Mouse (Mus musculus) hindbrain, embryonic 12.5 days (tissue): ENCODE results near the gene Ifna9. TPM values are rescaled to one million over a fixed set of nuclear protein-coding genes. Genes with fewer than 3 reads are reported as not detected.
"Not testable (repeated sequence)": the region's sequence is repeated elsewhere in the genome, so short reads cannot be mapped to it uniquely, and the experiment has no call there.

Experiments
- ATAC-seq: fragments of 200-750 bp; cut with Nextera tagmentation; 2 replicates; pipeline ENCODE4 v1.8.0; 2017; ENCODE audit warnings: moderate TSS enrichment; ENCODE audit not compliant: low FRiP score
- H3K27ac ChIP-seq: fragments of 300-500 bp; sonication (generic); 2 replicates; pipeline ENCODE4 v1.5.1; 2016; ENCODE audit warnings: mild to moderate bottlenecking
- H3K27me3 ChIP-seq: fragments of 300-500 bp; sonication (generic); 2 replicates; pipeline ENCODE4 v1.6.1; 2016; ENCODE audit warnings: mild to moderate bottlenecking
- H3K36me3 ChIP-seq: fragments of 300-500 bp; sonication (generic); 2 replicates; pipeline ENCODE4 v1.6.1; 2016; ENCODE audit warnings: mild to moderate bottlenecking
- H3K4me1 ChIP-seq: fragments of 300-500 bp; sonication (generic); 2 replicates; pipeline ENCODE4 v1.6.1; 2016
- H3K4me2 ChIP-seq: fragments of 300-500 bp; sonication (generic); replicated peaks from 2 replicates; pipeline ENCODE4 v1.6.1; 2016; ENCODE audit warnings: mild to moderate bottlenecking
- H3K4me3 ChIP-seq: fragments of 300-500 bp; sonication (generic); 2 replicates; pipeline ENCODE4 v1.5.1; 2016; ENCODE audit warnings: mild to moderate bottlenecking
- H3K9ac ChIP-seq: fragments of 300-500 bp; sonication (generic); 2 replicates; pipeline ENCODE4 v1.6.1; 2016; ENCODE audit warnings: mild to moderate bottlenecking, moderate library complexity
- H3K9me3 ChIP-seq: fragments of 300-500 bp; sonication (generic); replicated peaks from 2 replicates; pipeline ENCODE4 v1.6.1; 2016; ENCODE audit warnings: mild to moderate bottlenecking
- WGBS: fragments of 180-500 bp; shearing (Covaris S2); methylation state at CpG from one replicate; pipeline ENCODE4 v1.1.7; 2016; 5-methylcytosine and 5-hydroxymethylcytosine counted together
- polyA plus RNA-seq: library from polyadenylated mRNA; unstranded; fragments of >200 nt; fragmentation: Nextera tagmentation; extraction: Ambion mirVana; gene quantifications from 2 replicates; pipeline ENCODE4 v1.2.1, GENCODE M21; 2016

Gene Ifna9
- polyA plus RNA-seq: not detected in 2 replicates

DNA sequence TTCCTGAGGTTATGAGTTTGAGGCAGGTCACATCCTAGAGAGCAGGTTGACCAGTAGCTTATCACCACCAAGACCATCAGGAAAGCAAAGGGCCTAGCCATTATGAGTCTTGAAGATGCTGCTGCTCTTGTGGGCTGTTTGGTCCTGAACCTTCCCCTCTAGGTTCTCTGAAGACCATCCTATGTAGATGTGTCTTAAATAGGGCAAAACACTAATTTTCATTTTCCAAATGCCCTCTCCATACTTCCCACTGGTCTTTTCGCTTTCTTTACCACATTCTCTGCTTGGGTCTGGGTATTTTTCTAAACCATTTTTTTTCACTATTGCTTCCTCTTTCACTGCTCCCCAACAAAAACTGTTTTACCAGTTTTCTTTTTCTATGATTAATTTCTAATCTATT lies at the start of gene Ifna9:
Gene Ifna9 (minus strand): TSS at position 101 of the 400 bp plus-strand sequence.
- H3K4me2 ChIP-seq: no peak within 1 kb of the TSS
- no peaks in the 10 kb centered on the region for H3K4me1 ChIP-seq
- WGBS: 94% methylated on average over 1 of the region's 1 CpGs
- no peak within 1 kb of the TSS for H3K27ac ChIP-seq
- no peak within 1 kb of the TSS for H3K4me3 ChIP-seq
- H3K36me3 ChIP-seq: no peaks in the 10 kb centered on the region
- ATAC-seq: no peak
- H3K9me3 ChIP-seq: no peaks in the 10 kb centered on the region
- H3K9ac ChIP-seq: no peak within 1 kb of the TSS
- no peaks in the 10 kb centered on the region for H3K27me3 ChIP-seq

- H3K27me3 ChIP-seq: no peaks in the 10 kb centered on the region
- ATAC-seq: peak; percentile 96
- no peaks in the 10 kb centered on the region for H3K4me1 ChIP-seq
- H3K4me2 ChIP-seq: peak overlapping the region; percentile 41
- no peak overlapping the region for H3K9ac ChIP-seq
- H3K36me3 ChIP-seq: no peaks in the 10 kb centered on the region
- 14% methylated on average over 11 of the region's 11 CpGs for WGBS
- H3K9me3 ChIP-seq: no peaks in the 10 kb centered on the region
- H3K4me3 ChIP-seq: peak overlapping the region; percentile 16; the same call in 1 of the 2 replicates
- no peak overlapping the region for H3K27ac ChIP-seq
These were observed 49.1 kb upstream of the Ifna9 start for GRCm38 (mm10) chr4:88641077-88641831.

GRCm38 (mm10) chr4:88640704-88641076 lies 48.5 kb upstream of the Ifna9 start:
- WGBS: 67% methylated on average over 8 of the region's 8 CpGs
- no peak overlapping the region for H3K9ac ChIP-seq
- H3K4me3 ChIP-seq: peak overlapping the region; percentile 16; the same call in 1 of the 2 replicates
- no peak for ATAC-seq
- H3K9me3 ChIP-seq: no peaks in the 10 kb centered on the region
- H3K36me3 ChIP-seq: no peaks in the 10 kb centered on the region
- H3K27ac ChIP-seq: no peak overlapping the region
- no peaks in the 10 kb centered on the region for H3K4me1 ChIP-seq
- peak overlapping the region; percentile 41 for H3K4me2 ChIP-seq
- H3K27me3 ChIP-seq: no peaks in the 10 kb centered on the region

- H3K9ac ChIP-seq: no peak within 1 kb of the TSS
- H3K36me3 ChIP-seq: no peaks in the 10 kb centered on the region
- no peaks in the 10 kb centered on the region for H3K27me3 ChIP-seq
- 88% methylated on average over 4 of the region's 4 CpGs for WGBS
- H3K4me2 ChIP-seq: no peak within 1 kb of the TSS
- no peak within 1 kb of the TSS for H3K27ac ChIP-seq
- no peaks in the 10 kb centered on the region for H3K4me1 ChIP-seq
- H3K9me3 ChIP-seq: no peaks in the 10 kb centered on the region
- no peak within 1 kb of the TSS for H3K4me3 ChIP-seq
- ATAC-seq: no peak
These were observed 42.1 kb upstream of the Ifna9 start, which contains the start of gene C87499 for GRCm38 (mm10) chr4:88634311-88634710. Gene C87499, minus strand, starts transcription at chr4:88634411.

GRCm38 (mm10) chr4:88603276-88603675 lies 11.1 kb upstream of the Ifna9 start, which contains the start of gene Ifna12:
Gene Ifna12, minus strand, starts transcription at chr4:88603376.
- H3K9ac ChIP-seq: no peak within 1 kb of the TSS
- no peaks in the 10 kb centered on the region for H3K9me3 ChIP-seq
- H3K4me2 ChIP-seq: no peak within 1 kb of the TSS
- H3K36me3 ChIP-seq: no peaks in the 10 kb centered on the region
- H3K4me1 ChIP-seq: no peaks in the 10 kb centered on the region
- ATAC-seq: no peak
- no peak within 1 kb of the TSS for H3K27ac ChIP-seq
- no peaks in the 10 kb centered on the region for H3K27me3 ChIP-seq
- no peak within 1 kb of the TSS for H3K4me3 ChIP-seq

DNA sequence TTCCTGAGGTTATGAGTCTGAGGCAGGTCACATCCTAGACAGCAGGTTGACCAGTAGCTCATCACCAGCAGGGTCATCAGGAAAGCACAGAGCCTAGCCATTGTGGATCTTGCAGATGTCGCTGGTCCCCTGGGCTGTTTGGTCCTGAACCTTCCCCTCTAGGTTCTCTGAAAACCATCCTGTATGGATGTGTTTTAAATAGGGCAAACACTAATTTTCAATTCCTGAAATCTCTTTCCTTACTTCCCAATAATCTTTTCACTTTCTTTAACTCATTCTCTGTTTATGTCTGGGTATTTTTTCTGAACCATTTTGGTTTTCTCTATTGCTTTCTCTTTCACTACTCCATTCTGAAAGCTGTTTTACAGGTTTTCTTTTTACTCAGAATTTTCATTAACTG lies 20.5 kb downstream of the Ifna9 start, which contains the start of gene Ifna14:
Gene Ifna14 (minus strand): TSS at position 101 of the 400 bp plus-strand sequence.
- Histone ChIP-seq H3K4me1 (no peaks in the 10 kb centered on the region), H3K36me3 (no peaks in the 10 kb centered on the region), H3K4me3 (no peak within 1 kb of the TSS), H3K9me3 (no peaks in the 10 kb centered on the region), H3K27me3 (no peaks in the 10 kb centered on the region), H3K4me2 (no peak within 1 kb of the TSS), H3K27ac (no peak within 1 kb of the TSS), H3K9ac (no peak within 1 kb of the TSS)
- no peak for ATAC-seq
- 94% methylated on average over 1 of the region's 1 CpGs for WGBS

DNA sequence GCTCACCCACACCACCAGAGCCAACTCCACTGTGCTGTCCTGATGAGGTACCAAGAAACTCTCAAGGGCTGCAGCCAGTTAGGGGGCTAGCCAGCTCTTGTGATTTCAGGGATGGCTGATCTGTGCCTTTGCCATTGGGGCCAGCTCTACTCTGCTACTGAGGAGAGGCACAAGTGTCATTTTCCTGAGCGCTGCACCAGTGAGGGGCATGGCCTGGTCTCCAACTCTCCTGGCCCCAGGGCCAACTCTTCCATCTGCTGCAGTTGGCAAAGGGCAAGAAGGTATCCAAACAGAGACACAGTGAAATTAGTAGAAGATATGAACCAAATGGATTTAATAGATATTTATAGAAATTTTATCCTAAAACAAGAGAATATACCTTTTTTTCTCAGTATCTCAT lies 30.4 kb downstream of the Ifna9 start:
- Histone ChIP-seq H3K27me3 (no peaks in the 10 kb centered on the region), H3K36me3 (no peaks in the 10 kb centered on the region), H3K9ac (no peak overlapping the region), H3K9me3 (no peaks in the 10 kb centered on the region), H3K4me1 (no peaks in the 10 kb centered on the region), H3K27ac (no peak overlapping the region), H3K4me2 (no peak overlapping the region), H3K4me3 (no peak overlapping the region)
- ATAC-seq: no peak
- WGBS: 96% methylated on average over 1 of the region's 1 CpGs

GRCm38 (mm10) chr4:88558145-88558544 lies 34.0 kb downstream of the Ifna9 start, which contains the start of gene Ifna15:
Gene Ifna15, minus strand, starts transcription at chr4:88558245.
- not testable (repeated sequence) for H3K27me3 ChIP-seq, H3K9me3 ChIP-seq, ATAC-seq, H3K9ac ChIP-seq, H3K4me2 ChIP-seq, H3K27ac ChIP-seq, H3K4me1 ChIP-seq, H3K36me3 ChIP-seq, H3K4me3 ChIP-seq

GRCm38 (mm10) chr4:88550161-88550945 lies 41.8 kb downstream of the Ifna9 start:
- Histone ChIP-seq H3K9ac (no peak overlapping the region), H3K4me2 (peak overlapping the region; percentile 40), H3K36me3 (no peaks in the 10 kb centered on the region), H3K4me3 (peak overlapping the region; percentile 15), H3K27ac (no peak overlapping the region), H3K9me3 (no peaks in the 10 kb centered on the region), H3K4me1 (no peaks in the 10 kb centered on the region), H3K27me3 (no peaks in the 10 kb centered on the region)
- ATAC-seq: peak; percentile 46; the same call in 1 of the 2 replicates
- WGBS: 35% methylated on average over 22 of the region's 22 CpGs

DNA sequence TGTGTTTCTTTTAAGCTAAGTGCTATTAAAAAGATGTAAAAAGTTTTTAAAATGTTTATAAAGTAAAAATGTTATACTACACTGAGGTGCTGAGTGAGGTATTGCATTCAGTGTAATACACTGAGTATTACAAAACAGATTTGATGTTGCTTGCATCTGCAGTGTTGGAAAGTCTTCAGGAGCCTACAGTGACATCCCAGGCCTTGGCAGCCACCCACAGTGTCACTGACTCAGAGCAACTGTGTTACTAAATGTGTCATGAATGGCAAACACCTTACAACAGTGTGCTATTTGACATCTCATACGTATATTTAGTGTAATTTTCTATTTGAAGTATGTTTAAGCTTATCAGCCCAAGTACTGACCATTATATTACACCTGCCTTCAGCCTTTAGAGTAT lies 44.2 kb downstream of the Ifna9 start:
- Histone ChIP-seq H3K27me3 (no peaks in the 10 kb centered on the region), H3K27ac (no peak overlapping the region), H3K4me3 (no peak overlapping the region), H3K4me1 (no peaks in the 10 kb centered on the region), H3K36me3 (no peaks in the 10 kb centered on the region), H3K9me3 (no peaks in the 10 kb centered on the region), H3K4me2 (no peak overlapping the region), H3K9ac (no peak overlapping the region)
- WGBS: 90% methylated on average over 1 of the region's 1 CpGs
- no peak for ATAC-seq

DNA sequence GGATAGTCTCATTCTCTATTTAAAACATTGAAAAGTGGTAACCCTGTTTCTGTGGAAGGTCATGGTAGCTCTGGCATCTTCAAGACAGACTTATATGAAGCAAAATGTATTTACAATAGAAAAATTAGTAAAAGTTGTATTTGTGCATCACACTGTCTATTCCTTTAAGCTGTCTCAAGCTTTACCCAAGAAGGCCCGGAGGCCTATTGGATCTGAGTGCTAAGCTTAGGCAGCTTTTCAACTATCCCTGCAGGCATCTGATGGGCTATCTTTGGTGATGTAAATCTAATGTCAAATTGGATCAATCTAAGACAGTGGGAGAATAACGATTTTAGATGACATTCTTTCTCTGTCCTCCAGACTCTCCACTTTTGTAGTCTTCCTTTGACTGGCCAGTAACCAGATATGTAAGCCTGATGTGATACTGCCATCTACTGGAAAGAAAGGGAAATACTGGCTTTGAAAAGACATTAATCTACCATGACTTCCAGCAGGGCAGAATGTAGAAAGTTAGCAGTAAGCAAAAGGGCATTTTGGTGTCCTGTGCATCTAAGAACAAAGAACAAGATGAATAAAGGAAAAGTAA lies 48.4 kb downstream of the Ifna9 start:
- Histone ChIP-seq H3K27me3 (no peaks in the 10 kb centered on the region), H3K4me1 (no peaks in the 10 kb centered on the region), H3K4me2 (no peak overlapping the region), H3K27ac (no peak overlapping the region), H3K9ac (no peak overlapping the region), H3K36me3 (no peaks in the 10 kb centered on the region), H3K4me3 (no peak overlapping the region), H3K9me3 (no peaks in the 10 kb centered on the region)
- WGBS: 48% methylated on average over 2 of the region's 2 CpGs
- ATAC-seq: peak; percentile 72
